Mouse (Mus musculus) brown adipose tissue, adult 24 weeks (tissue): Measurements from ENCODE around the gene Rbpjl. TPM values are rescaled to one million over a fixed set of nuclear protein-coding genes. Genes with fewer than 3 reads are reported as not detected.

Experiments used
- H3K27ac ChIP-seq: fragments of 200-500 bp; replicated peaks from 2 replicates; pipeline ENCODE4 v1.5.1; 2012; ENCODE audit warnings: low read depth, mild to moderate bottlenecking, low read length
- H3K4me1 ChIP-seq: fragments of 200-500 bp; 2 replicates; pipeline ENCODE4 v1.6.1; 2012; ENCODE audit warnings: low read length, mixed read lengths; ENCODE audit not compliant: control insufficient read depth, insufficient read depth, insufficient read length
- H3K4me3 ChIP-seq: fragments of 200-500 bp; 2 replicates; pipeline ENCODE4 v1.5.1; 2012; ENCODE audit warnings: low read depth, mild to moderate bottlenecking, low read length, moderate library complexity; ENCODE audit not compliant: insufficient read depth
- polyA plus RNA-seq: library from polyadenylated mRNA; stranded (reverse); fragments of >200 nt; gene quantifications from 2 replicates; pipeline ENCODE4 v1.2.4, GENCODE M21; 2012; ENCODE audit not compliant: missing spikeins, insufficient read depth, insufficient read length

The Rbpjl gene
- polyA plus RNA-seq, 1 experiment, result not detected

DNA sequence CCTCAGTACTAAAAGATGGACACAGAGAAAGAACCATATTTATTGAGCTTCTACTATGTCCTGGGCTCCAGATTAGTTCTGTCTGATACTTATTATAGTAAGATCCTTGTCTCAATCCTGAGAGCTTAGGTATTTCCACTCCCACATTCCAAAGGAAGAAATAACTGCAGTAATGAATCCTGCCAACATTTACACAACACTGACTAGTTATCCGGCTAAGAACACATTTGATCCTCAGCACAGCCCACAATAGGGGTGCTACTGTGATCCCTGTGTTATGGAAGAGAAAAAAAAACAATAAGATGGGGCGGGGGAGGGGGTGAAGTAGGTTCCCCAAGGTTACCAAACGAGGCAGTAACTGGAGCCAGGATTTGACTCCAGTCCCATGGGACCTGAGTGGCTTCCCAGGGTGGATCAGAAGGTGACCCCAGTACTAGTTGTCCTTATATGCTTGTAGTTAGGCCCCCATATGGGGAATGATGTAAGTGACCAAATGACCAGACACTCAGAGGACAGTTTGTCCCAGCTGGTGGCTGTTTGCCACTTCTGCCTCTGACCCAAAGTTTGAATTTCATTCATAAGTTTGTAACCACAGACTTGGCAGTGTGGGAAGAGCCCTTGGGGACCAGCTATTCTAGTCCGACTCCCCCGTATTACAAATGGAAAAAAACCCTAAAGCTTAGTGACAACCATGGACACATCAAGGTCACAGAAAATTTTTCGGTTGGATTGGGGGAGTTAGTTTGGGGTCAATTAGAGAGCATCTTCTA lies 52.7 kb downstream of the Rbpjl start:
- Histone ChIP-seq H3K4me3 (no peak overlapping the region), H3K27ac (peak overlapping the region; percentile 95), H3K4me1 (peaks cover 9% of the 10 kb centered on the region; the same call in 1 of the 2 replicates)

GRCm38 (mm10) chr2:164456413-164456812 lies 53.5 kb downstream of the Rbpjl start:
- peaks cover 9% of the 10 kb centered on the region; the same call in 1 of the 2 replicates for H3K4me1 ChIP-seq
- peak overlapping the region; percentile 90 for H3K27ac ChIP-seq
- no peak overlapping the region for H3K4me3 ChIP-seq

GRCm38 (mm10) chr2:164456864-164457300 lies 53.9 kb downstream of the Rbpjl start, which contains the start of gene Sys1:
TSS of gene Sys1 (plus strand) at chr2:164456964.
- H3K4me3 ChIP-seq, result peak within 1 kb of the TSS; percentile 36; the same call in 1 of the 2 replicates

GRCm38 (mm10) chr2:164457942-164458341 lies 55.0 kb downstream of the Rbpjl start:
- Histone ChIP-seq H3K27ac (no peak overlapping the region), H3K4me3 (no peak overlapping the region), H3K4me1 (peaks cover 9% of the 10 kb centered on the region; the same call in 1 of the 2 replicates)

More at GRCm38 (mm10) chr2:164456864-164457300, 53.9 kb downstream of the Rbpjl start, which contains the start of gene Sys1:
- Histone ChIP-seq H3K4me1 (peaks cover 9% of the 10 kb centered on the region; the same call in 1 of the 2 replicates), H3K27ac (peak within 1 kb of the TSS; percentile 95)

- H3K27ac ChIP-seq, result peak overlapping the region; percentile 33
Measured at GRCm38 (mm10) chr2:164458535-164458934, 55.6 kb downstream of the Rbpjl start.

DNA sequence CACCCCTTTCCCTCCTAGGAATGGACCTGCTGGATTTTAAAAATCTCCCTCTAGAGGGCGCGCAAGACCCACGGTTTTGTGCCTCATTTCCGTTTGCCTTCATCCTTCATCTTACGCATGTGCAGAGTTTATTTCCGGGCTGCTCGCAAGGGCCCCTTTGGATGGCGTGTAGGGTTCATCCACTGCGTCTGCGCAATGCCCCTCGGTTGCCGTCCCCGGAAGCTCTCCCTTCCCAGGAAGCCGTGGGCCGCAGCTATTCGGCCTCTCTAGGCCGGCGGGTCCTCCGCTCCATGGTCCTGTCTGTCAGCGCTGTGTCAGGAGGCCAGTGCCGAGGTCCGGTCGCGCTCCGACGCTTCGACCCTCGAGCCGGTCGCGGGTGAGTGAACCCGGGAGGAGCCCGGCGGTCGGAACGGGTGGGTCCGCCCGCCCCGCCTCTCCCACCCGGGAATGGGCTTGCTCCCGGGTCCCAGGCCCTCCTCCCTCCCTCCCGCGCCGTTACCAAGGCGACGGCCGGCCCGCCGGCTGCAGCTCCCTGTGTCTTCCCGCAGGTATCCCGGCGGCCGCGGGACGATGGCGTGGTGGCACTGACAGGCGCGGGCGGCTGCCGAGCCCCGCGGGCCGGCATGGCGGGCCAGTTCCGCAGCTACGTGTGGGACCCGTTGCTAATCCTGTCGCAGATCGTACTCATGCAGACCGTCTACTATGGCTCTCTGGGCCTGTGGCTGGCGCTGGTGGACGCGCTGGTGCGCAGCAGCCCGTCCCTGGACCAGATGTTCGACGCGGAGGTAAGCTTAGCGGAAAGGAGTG lies 58.0 kb downstream of the Rbpjl start, which contains the start of gene Gm20458:
TSS of gene Gm20458 (plus strand) at position 223 of the 807 bp plus-strand sequence.
- peak within 1 kb of the TSS; percentile 77 for H3K27ac ChIP-seq
- H3K4me1 ChIP-seq, result peaks cover 12% of the 10 kb centered on the region
- H3K4me3 ChIP-seq, result peak within 1 kb of the TSS; percentile 92

More at GRCm38 (mm10) chr2:164458535-164458934, 55.6 kb downstream of the Rbpjl start:
- Histone ChIP-seq H3K4me3 (no peak overlapping the region), H3K4me1 (peaks cover 9% of the 10 kb centered on the region; the same call in 1 of the 2 replicates)

Other genes with a start within 250 kb of the Rbpjl start
- not detected in 2 replicates for gene Kcns1, start 232.0 kb upstream of the Rbpjl start, polyA plus RNA-seq
- gene Wfdc5, start 220.4 kb upstream of the Rbpjl start, polyA plus RNA-seq, result not detected in 2 replicates
- not detected in 2 replicates for gene Wfdc12, start 212.5 kb upstream of the Rbpjl start, polyA plus RNA-seq
- not detected in 2 replicates for gene Wfdc15a, start 203.0 kb upstream of the Rbpjl start, polyA plus RNA-seq
- gene Wfdc15b, start 181.5 kb upstream of the Rbpjl start, polyA plus RNA-seq, result not detected in 2 replicates
- not detected in 2 replicates for gene Svs2, start 164.7 kb upstream of the Rbpjl start, polyA plus RNA-seq
- gene Svs3b, start 146.5 kb upstream of the Rbpjl start, polyA plus RNA-seq, result not detected in 2 replicates
- not detected in 2 replicates for gene Svs4, start 124.7 kb upstream of the Rbpjl start, polyA plus RNA-seq
- not detected in 2 replicates for gene Svs3a, start 113.9 kb upstream of the Rbpjl start, polyA plus RNA-seq
- gene Svs6, start 86.4 kb upstream of the Rbpjl start, polyA plus RNA-seq, result not detected in 2 replicates
- not detected in 2 replicates for gene Svs5, start 70.4 kb upstream of the Rbpjl start, polyA plus RNA-seq
- gene Slpi, start 14.0 kb upstream of the Rbpjl start, polyA plus RNA-seq, result 2.6 TPM in 1 of 2 replicates, not detected in the other
- gene Matn4, start 2.0 kb downstream of the Rbpjl start, polyA plus RNA-seq, result 0.52 TPM in 1 of 2 replicates, not detected in the other
- gene Sdc4, start 40.7 kb downstream of the Rbpjl start, polyA plus RNA-seq, result 34.7 and 37.6 TPM in 2 replicates
- 24.4 and 27.2 TPM in 2 replicates for gene Sys1, start 53.8 kb downstream of the Rbpjl start, polyA plus RNA-seq
- 2.4 TPM in 1 of 2 replicates, not detected in the other for gene Gm20458, start 57.8 kb downstream of the Rbpjl start, polyA plus RNA-seq
- gene Trp53tg5, start 70.6 kb downstream of the Rbpjl start, polyA plus RNA-seq, result not detected in 2 replicates
- 23.0 and 26.8 TPM in 2 replicates for gene Dbndd2, start 83.0 kb downstream of the Rbpjl start, polyA plus RNA-seq
- gene Pigt, start 94.4 kb downstream of the Rbpjl start, polyA plus RNA-seq, result 15.7 and 21.6 TPM in 2 replicates
- not detected in 2 replicates for gene Wfdc2, start 159.3 kb downstream of the Rbpjl start, polyA plus RNA-seq
- gene Spint3, start 170.3 kb downstream of the Rbpjl start, polyA plus RNA-seq, result not detected in 2 replicates
- not detected in 2 replicates for gene Wfdc6a, start 182.3 kb downstream of the Rbpjl start, polyA plus RNA-seq
- gene Eppin, start 190.5 kb downstream of the Rbpjl start, polyA plus RNA-seq, result not detected in 2 replicates
- gene Wfdc6b, start 210.4 kb downstream of the Rbpjl start, polyA plus RNA-seq, result not detected in 2 replicates
- gene Wfdc8, start 210.5 kb downstream of the Rbpjl start, polyA plus RNA-seq, result not detected in 2 replicates
- not detected in 2 replicates for gene Wfdc16, start 235.7 kb downstream of the Rbpjl start, polyA plus RNA-seq